Mouse (Mus musculus) cerebellum, adult 2 months (tissue): ENCODE results near the gene Ostf1.

Experiments
- CTCF ChIP-seq: fragments of 200-500 bp; IDR thresholded peaks from 2 replicates; pipeline ENCODE4 v1.5.1; 2011; ENCODE audit warnings: low read depth, mild to moderate bottlenecking, control low read depth, low read length, moderate library complexity, borderline replicate concordance; ENCODE audit not compliant: insufficient read depth
- POLR2A ChIP-seq: fragments of 200-500 bp; IDR thresholded peaks from 2 replicates; pipeline ENCODE4 v1.6.1; 2011; ENCODE audit warnings: low read length, control low read depth, borderline replicate concordance; ENCODE audit not compliant: insufficient read depth

- TF ChIP-seq CTCF (no peak), POLR2A (no peak)
Measured at GRCm38 (mm10) chr19:18593722-18594121, 37.9 kb downstream of the Ostf1 start.
